Mouse (Mus musculus) neural tube, embryonic 12.5 days (tissue): Measurements from ENCODE around the gene Scgb2b24. TPM values are rescaled to one million over a fixed set of nuclear protein-coding genes. Genes with fewer than 3 reads are reported as not detected.

Source experiments
- ATAC-seq: fragments of 200-750 bp; cut with Nextera tagmentation; 2 replicates; pipeline ENCODE4 v1.8.0; 2017; ENCODE audit warnings: low read depth, mild to moderate bottlenecking, moderate TSS enrichment, moderate library complexity; ENCODE audit not compliant: low FRiP score
- H3K27ac ChIP-seq: fragments of 300-500 bp; sonication (generic); 2 replicates; pipeline ENCODE4 v1.5.1; 2016
- H3K27me3 ChIP-seq: fragments of 300-500 bp; sonication (generic); replicated peaks from 2 replicates; pipeline ENCODE4 v1.6.1; 2016; ENCODE audit warnings: mild to moderate bottlenecking
- H3K36me3 ChIP-seq: fragments of 300-500 bp; sonication (generic); 2 replicates; pipeline ENCODE4 v1.6.1; 2016; ENCODE audit warnings: mild to moderate bottlenecking
- H3K4me1 ChIP-seq: fragments of 300-500 bp; sonication (generic); 2 replicates; pipeline ENCODE4 v1.6.1; 2016
- H3K4me2 ChIP-seq: fragments of 300-500 bp; sonication (generic); replicated peaks from 2 replicates; pipeline ENCODE4 v1.6.1; 2016; ENCODE audit warnings: mild to moderate bottlenecking
- H3K4me3 ChIP-seq: fragments of 300-500 bp; sonication (generic); 2 replicates; pipeline ENCODE4 v1.5.1; 2016
- H3K9ac ChIP-seq: fragments of 300-500 bp; sonication (generic); 2 replicates; pipeline ENCODE4 v1.6.1; 2016; ENCODE audit warnings: mild to moderate bottlenecking
- H3K9me3 ChIP-seq: fragments of 300-500 bp; sonication (generic); 2 replicates; pipeline ENCODE4 v1.6.1; 2016; ENCODE audit warnings: mild to moderate bottlenecking
- WGBS: fragments of 180-500 bp; shearing (Covaris S2); methylation state at CpG from one replicate; pipeline ENCODE4 v1.1.7; 2016; 5-methylcytosine and 5-hydroxymethylcytosine counted together
- polyA plus RNA-seq: library from polyadenylated mRNA; unstranded; fragments of >200 nt; fragmentation: Nextera tagmentation; extraction: Ambion mirVana; gene quantifications from 2 replicates; pipeline ENCODE4 v1.2.1, GENCODE M21; 2016

Gene Scgb2b24
- polyA plus RNA-seq: not detected in 2 replicates

DNA sequence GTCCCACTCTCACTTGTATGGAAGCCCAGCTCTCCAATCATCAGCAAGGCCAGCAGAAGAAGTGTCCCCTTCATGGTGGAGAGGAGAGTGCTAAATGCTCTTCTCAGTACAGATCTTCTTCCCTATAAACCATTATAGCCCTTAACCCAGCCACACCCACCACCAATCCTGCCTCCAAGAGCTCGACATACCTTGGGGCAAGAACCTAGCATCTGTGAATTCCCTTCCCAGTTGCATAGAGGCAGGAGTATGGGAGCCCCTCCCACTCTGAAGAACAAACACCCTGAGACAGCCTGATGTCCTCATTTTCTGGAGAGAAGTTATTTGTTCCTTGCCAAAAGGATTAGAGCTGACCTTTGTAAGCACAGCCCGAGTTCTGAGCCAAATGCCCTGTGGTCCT is at the start of gene Scgb2b24:
Gene Scgb2b24, minus strand, starts transcription at position 101 of the 400 bp plus-strand sequence.
- H3K4me3 ChIP-seq: no peak within 1 kb of the TSS
- no peak for ATAC-seq
- no peaks in the 10 kb centered on the region for H3K36me3 ChIP-seq
- no peaks in the 10 kb centered on the region for H3K4me1 ChIP-seq
- no peak within 1 kb of the TSS for H3K9ac ChIP-seq
- no peaks in the 10 kb centered on the region for H3K27me3 ChIP-seq
- no peak within 1 kb of the TSS for H3K4me2 ChIP-seq
- 81% methylated on average over 2 of the region's 2 CpGs for WGBS
- H3K27ac ChIP-seq: no peak within 1 kb of the TSS
- H3K9me3 ChIP-seq: peaks cover 76% of the 10 kb centered on the region

DNA sequence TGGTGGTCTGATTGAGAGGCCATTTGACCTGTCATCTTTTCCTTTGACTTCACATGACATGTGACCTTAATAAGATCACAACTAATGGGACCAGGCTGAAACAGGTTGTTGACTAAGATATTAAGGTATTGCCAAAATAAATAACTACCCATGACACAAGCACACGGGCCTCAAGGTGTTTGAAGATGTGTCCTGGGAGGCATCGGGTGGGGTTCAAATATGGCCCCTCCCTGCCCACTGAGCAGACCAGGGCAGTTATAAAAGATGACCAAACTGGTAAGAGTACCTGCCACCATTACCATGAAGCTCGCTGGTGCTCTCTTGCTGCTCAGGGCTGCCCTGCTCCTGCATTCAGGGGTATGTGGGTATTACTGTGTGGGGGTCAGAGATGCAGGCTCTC is 4.4 kb upstream of the Scgb2b24 start, which contains the start of gene Scgb1b24:
Gene Scgb1b24, plus strand, starts transcription at position 301 of the 400 bp plus-strand sequence.
- Histone ChIP-seq H3K36me3 (no peaks in the 10 kb centered on the region), H3K4me2 (no peak within 1 kb of the TSS), H3K4me1 (no peaks in the 10 kb centered on the region), H3K27me3 (no peaks in the 10 kb centered on the region), H3K9me3 (peaks cover 72% of the 10 kb centered on the region), H3K9ac (no peak within 1 kb of the TSS), H3K27ac (no peak within 1 kb of the TSS), H3K4me3 (no peak within 1 kb of the TSS)
- ATAC-seq: no peak
- 87% methylated on average over 3 of the region's 3 CpGs for WGBS

DNA sequence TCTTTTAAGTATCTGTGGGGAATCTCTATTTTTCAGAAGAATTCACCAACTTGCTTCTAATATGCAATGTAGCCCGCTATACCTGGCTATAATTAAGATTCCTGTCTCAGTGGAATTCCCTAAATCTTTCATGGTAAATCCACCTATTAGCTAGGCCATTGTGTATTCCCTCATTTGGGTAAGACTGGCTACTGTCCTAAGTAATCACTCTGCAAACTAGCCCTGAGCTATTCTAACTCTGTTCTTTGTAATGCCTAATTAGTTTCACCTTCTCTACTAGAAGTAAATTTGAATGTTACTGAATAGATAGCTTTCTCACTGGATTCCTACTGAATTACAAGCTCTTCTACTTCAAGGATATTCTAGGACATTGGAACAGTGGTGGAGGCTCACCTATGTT is 49.2 kb downstream of the Scgb2b24 start:
- Histone ChIP-seq H3K4me2 (no peak overlapping the region), H3K9ac (no peak overlapping the region), H3K4me1 (no peaks in the 10 kb centered on the region), H3K4me3 (no peak overlapping the region), H3K27ac (no peak overlapping the region), H3K27me3 (no peaks in the 10 kb centered on the region), H3K9me3 (peaks cover 65% of the 10 kb centered on the region), H3K36me3 (no peaks in the 10 kb centered on the region)
- WGBS: 32% methylated on average over 1 of the region's 1 CpGs
- no peak for ATAC-seq

Other genes starting within 250 kb of the Scgb2b24 start
- gene Scgb2b21, start 218.9 kb downstream of the Scgb2b24 start, polyA plus RNA-seq: not detected in 2 replicates
- not detected in 2 replicates for gene Scgb1b24, start 4.5 kb upstream of the Scgb2b24 start, polyA plus RNA-seq
- gene Scgb2b26, start 205.7 kb upstream of the Scgb2b24 start, polyA plus RNA-seq: not detected in 2 replicates